Mouse (Mus musculus): Measurements from ENCODE around the gene Gm11060. TPM values are rescaled to one million over a fixed set of nuclear protein-coding genes. Genes with fewer than 3 reads are reported as not detected.

Gene Gm11060
- polyA plus RNA-seq, 2 experiments, result not detected

GRCm38 (mm10) chr2:105123431-105123830 is 31.6 kb downstream of the Gm11060 start:
- Histone ChIP-seq H3K27me3 (ENCODE audit: control insufficient read depth, insufficient read depth, low read length) (peaks cover 76% of the 10 kb centered on the region), H3K9me3 (ENCODE audit: control insufficient read depth, low read length) (no peaks in the 10 kb centered on the region), H3K27ac (no peak overlapping the region), H3K4me1 (replicated peaks; ENCODE audit: control insufficient read depth in 2 of 2, insufficient read depth in 2 of 2, low read length in 1 of 2) (no peaks in the 10 kb centered on the region), H3K4me3 (ENCODE audit: insufficient read depth in 1 of 2, low read depth in 2 of 2, low read length in 2 of 2) (no peak overlapping the region), H3K4me2 (ENCODE audit: low read depth) (no peak overlapping the region), H3K36me3 (replicated peaks; ENCODE audit: control insufficient read depth, insufficient read depth, low read depth) (no peaks in the 10 kb centered on the region), H3K9ac (replicated peaks) (no peak overlapping the region)
- no peak for TF ChIP-seq EP300 (IDR thresholded peaks at IDR 0.05; ENCODE audit: low read depth)
- TF ChIP-seq CTCF (IDR thresholded peaks at IDR 0.05; ENCODE audit: low read depth), result no peak
- DNase-seq (ENCODE audit: low read depth in 3 of 3, low spot score in 3 of 3), result no peak
- WGBS (ENCODE audit: insufficient replicate concordance), result 3% methylated on average over 8 of the region's 8 CpGs
- ATAC-seq (ENCODE audit: insufficient read depth), result no peak

GRCm38 (mm10) chr2:105123881-105124280 is 32.1 kb downstream of the Gm11060 start:
- Histone ChIP-seq H3K36me3 (replicated peaks; ENCODE audit: control insufficient read depth, insufficient read depth, low read depth) (no peaks in the 10 kb centered on the region), H3K27ac (no peak overlapping the region), H3K4me1 (replicated peaks; ENCODE audit: control insufficient read depth in 2 of 2, insufficient read depth in 2 of 2, low read length in 1 of 2) (no peaks in the 10 kb centered on the region), H3K4me3 (ENCODE audit: insufficient read depth in 1 of 2, low read depth in 2 of 2, low read length in 2 of 2) (no peak overlapping the region), H3K4me2 (ENCODE audit: low read depth) (no peak overlapping the region), H3K9me3 (ENCODE audit: control insufficient read depth, low read length) (no peaks in the 10 kb centered on the region), H3K9ac (replicated peaks) (no peak overlapping the region), H3K27me3 (ENCODE audit: control insufficient read depth, insufficient read depth, low read length) (peaks cover 80% of the 10 kb centered on the region)
- DNase-seq (ENCODE audit: low read depth in 3 of 3, low spot score in 3 of 3) (no peak), ATAC-seq (ENCODE audit: insufficient read depth) (no peak)
- TF ChIP-seq EP300 (IDR thresholded peaks at IDR 0.05; ENCODE audit: low read depth) (no peak), CTCF (IDR thresholded peaks at IDR 0.05; ENCODE audit: low read depth) (no peak)
- WGBS (ENCODE audit: insufficient replicate concordance), result 2% methylated on average over 9 of the region's 9 CpGs

- no peaks in the 10 kb centered on the region for H3K4me1 ChIP-seq (replicated peaks; ENCODE audit: control insufficient read depth in 2 of 2, insufficient read depth in 2 of 2, low read length in 1 of 2)
- ATAC-seq (ENCODE audit: insufficient read depth) (no peak), DNase-seq (ENCODE audit: low read depth in 3 of 3, low spot score in 3 of 3) (no peak)
- no peak overlapping the region for H3K27ac ChIP-seq
- TF ChIP-seq EP300 (IDR thresholded peaks at IDR 0.05; ENCODE audit: low read depth) (no peak), CTCF (IDR thresholded peaks at IDR 0.05; ENCODE audit: low read depth) (no peak)
- no peak overlapping the region for H3K4me2 ChIP-seq (ENCODE audit: low read depth)
- H3K9ac ChIP-seq (replicated peaks), result no peak overlapping the region
- H3K27me3 ChIP-seq (ENCODE audit: control insufficient read depth, insufficient read depth, low read length), result peaks cover 85% of the 10 kb centered on the region
- no peak overlapping the region for H3K4me3 ChIP-seq (ENCODE audit: insufficient read depth in 1 of 2, low read depth in 2 of 2, low read length in 2 of 2)
- H3K9me3 ChIP-seq (ENCODE audit: control insufficient read depth, low read length), result no peaks in the 10 kb centered on the region
- WGBS (ENCODE audit: insufficient replicate concordance), result 2% methylated on average over 7 of the region's 7 CpGs
- H3K36me3 ChIP-seq (replicated peaks; ENCODE audit: control insufficient read depth, insufficient read depth, low read depth), result no peaks in the 10 kb centered on the region
Observed at GRCm38 (mm10) chr2:105124391-105124790, 32.6 kb downstream of the Gm11060 start.

GRCm38 (mm10) chr2:105125205-105125604 is 33.4 kb downstream of the Gm11060 start:
- no peaks in the 10 kb centered on the region for H3K4me1 ChIP-seq (replicated peaks; ENCODE audit: control insufficient read depth in 2 of 2, insufficient read depth in 2 of 2, low read length in 1 of 2)
- no peak overlapping the region for H3K4me2 ChIP-seq (ENCODE audit: low read depth)
- ATAC-seq (ENCODE audit: insufficient read depth) (no peak), DNase-seq (ENCODE audit: low read depth in 3 of 3, low spot score in 3 of 3) (no peak)
- peaks cover 93% of the 10 kb centered on the region for H3K27me3 ChIP-seq (ENCODE audit: control insufficient read depth, insufficient read depth, low read length)
- no peak overlapping the region for H3K9ac ChIP-seq (replicated peaks)
- no peak overlapping the region for H3K27ac ChIP-seq
- no peaks in the 10 kb centered on the region for H3K36me3 ChIP-seq (replicated peaks; ENCODE audit: control insufficient read depth, insufficient read depth, low read depth)
- no peak for TF ChIP-seq CTCF (IDR thresholded peaks at IDR 0.05; ENCODE audit: low read depth)
- TF ChIP-seq EP300 (IDR thresholded peaks at IDR 0.05; ENCODE audit: low read depth), result no peak
- H3K4me3 ChIP-seq (ENCODE audit: insufficient read depth in 1 of 2, low read depth in 2 of 2, low read length in 2 of 2), result no peak overlapping the region
- H3K9me3 ChIP-seq (ENCODE audit: control insufficient read depth, low read length), result no peaks in the 10 kb centered on the region
- 2% methylated on average over 8 of the region's 8 CpGs for WGBS (ENCODE audit: insufficient replicate concordance)

GRCm38 (mm10) chr2:105125641-105126040 is 33.8 kb downstream of the Gm11060 start:
- 6% methylated on average over 15 of the region's 15 CpGs for WGBS (ENCODE audit: insufficient replicate concordance)
- no peak overlapping the region for H3K4me3 ChIP-seq (ENCODE audit: insufficient read depth in 1 of 2, low read depth in 2 of 2, low read length in 2 of 2)

More at GRCm38 (mm10) chr2:105125641-105126040, 33.8 kb downstream of the Gm11060 start:
- Histone ChIP-seq H3K27ac (no peak overlapping the region), H3K9ac (replicated peaks) (no peak overlapping the region), H3K4me2 (ENCODE audit: low read depth) (no peak overlapping the region), H3K9me3 (ENCODE audit: control insufficient read depth, low read length) (no peaks in the 10 kb centered on the region), H3K4me1 (replicated peaks; ENCODE audit: control insufficient read depth in 2 of 2, insufficient read depth in 2 of 2, low read length in 1 of 2) (no peaks in the 10 kb centered on the region), H3K27me3 (ENCODE audit: control insufficient read depth, insufficient read depth, low read length) (peaks cover 96% of the 10 kb centered on the region), H3K36me3 (replicated peaks; ENCODE audit: control insufficient read depth, insufficient read depth, low read depth) (no peaks in the 10 kb centered on the region)
- DNase-seq (ENCODE audit: low read depth in 3 of 3, low spot score in 3 of 3) (no peak), ATAC-seq (ENCODE audit: insufficient read depth) (no peak)
- TF ChIP-seq EP300 (IDR thresholded peaks at IDR 0.05; ENCODE audit: low read depth) (no peak), CTCF (IDR thresholded peaks at IDR 0.05; ENCODE audit: low read depth) (no peak)

All from liver, embryonic 14.5 days (tissue).